Mouse (Mus musculus) forebrain, postnatal 0 days (tissue): ENCODE measurements at regions not wholly inside any gene's neighbourhood (a gene's known extent, or its start where the extent isn't known, plus 50 kb on each side); places are given as distances from the start of the nearest gene placed in this dataset.

Source experiments
- ATAC-seq: fragments of 200-750 bp; cut with Nextera tagmentation; 2 replicates; pipeline ENCODE4 v1.8.0; 2017; ENCODE audit warnings: mild to moderate bottlenecking, moderate library complexity
- DNase-seq: peaks from one replicate; pipeline ENCODE4 v3.0.0-alpha.2; 2015
- H3K27ac ChIP-seq: fragments of 300-500 bp; sonication (generic); 2 replicates; pipeline ENCODE4 v1.5.1; 2014; ENCODE audit warnings: low read depth, mild to moderate bottlenecking, antibody characterized with exemption, low read length, moderate library complexity, mixed read lengths
- H3K27me3 ChIP-seq: fragments of 300-500 bp; sonication (generic); 2 replicates; pipeline ENCODE4 v1.6.1; 2014; ENCODE audit warnings: mild to moderate bottlenecking, low read length, mixed read lengths; ENCODE audit not compliant: insufficient read depth
- H3K36me3 ChIP-seq: fragments of 300-500 bp; sonication (generic); 2 replicates; pipeline ENCODE4 v1.6.1; 2014; ENCODE audit warnings: mild to moderate bottlenecking, moderate library complexity; ENCODE audit not compliant: insufficient read depth
- H3K4me1 ChIP-seq: fragments of 300-500 bp; sonication (generic); 2 replicates; pipeline ENCODE4 v1.6.1; 2014; ENCODE audit warnings: antibody characterized with exemption; ENCODE audit not compliant: insufficient read depth
- H3K4me2 ChIP-seq: fragments of 300-500 bp; sonication (generic); 2 replicates; pipeline ENCODE4 v1.6.1; 2014; ENCODE audit warnings: low read depth, mild to moderate bottlenecking, moderate library complexity
- H3K4me3 ChIP-seq: fragments of 300-500 bp; sonication (generic); 2 replicates; pipeline ENCODE4 v1.5.1; 2014; ENCODE audit warnings: low read depth, low read length, mixed read lengths
- H3K9ac ChIP-seq: fragments of 300-500 bp; sonication (generic); 2 replicates; pipeline ENCODE4 v1.6.1; 2014; ENCODE audit warnings: mild to moderate bottlenecking
- H3K9me3 ChIP-seq: fragments of 300-500 bp; sonication (generic); 2 replicates; pipeline ENCODE4 v1.6.1; 2016; ENCODE audit warnings: low read length
- CTCF ChIP-seq: sonication (generic); IDR thresholded peaks from 2 replicates; pipeline ENCODE4 v1.5.1; 2016; ENCODE audit warnings: antibody characterized with exemption, control low read depth, low read depth
- WGBS: fragments of 180-500 bp; shearing (Covaris S2); extraction: QIAGEN DNeasy Blood & Tissue Kit; methylation state at CpG from one replicate; pipeline ENCODE4 v1.1.7; 2014; 5-methylcytosine and 5-hydroxymethylcytosine counted together

GRCm38 (mm10) chr12:77589416-77589815, 351.5 kb downstream of the Fut8 start:
- Histone ChIP-seq H3K9me3 (no peaks in the 10 kb centered on the region), H3K9ac (no peak overlapping the region), H3K36me3 (no peaks in the 10 kb centered on the region), H3K4me2 (no peak overlapping the region), H3K4me3 (no peak overlapping the region), H3K27ac (no peak overlapping the region), H3K27me3 (no peaks in the 10 kb centered on the region), H3K4me1 (no peaks in the 10 kb centered on the region)
- ATAC-seq (no peak), DNase-seq (no peak)
- no peak for TF ChIP-seq CTCF
- 63% methylated on average over 5 of the region's 5 CpGs for WGBS

GRCm38 (mm10) chr12:77594092-77594491, 356.2 kb downstream of the Fut8 start:
- WGBS = 91% methylated on average over 1 of the region's 1 CpGs
- DNase-seq = no peak
- no peak for TF ChIP-seq CTCF
- Histone ChIP-seq H3K27ac (no peak overlapping the region), H3K9ac (no peak overlapping the region), H3K36me3 (no peaks in the 10 kb centered on the region), H3K4me1 (no peaks in the 10 kb centered on the region), H3K9me3 (no peaks in the 10 kb centered on the region), H3K4me2 (no peak overlapping the region), H3K27me3 (no peaks in the 10 kb centered on the region), H3K4me3 (no peak overlapping the region)
- no peak for ATAC-seq

- H3K4me3 ChIP-seq = no peak overlapping the region
- no peaks in the 10 kb centered on the region for H3K27me3 ChIP-seq
- ATAC-seq = no peak
- no peak for DNase-seq
- no peak for TF ChIP-seq CTCF
- no peaks in the 10 kb centered on the region for H3K36me3 ChIP-seq
- H3K9ac ChIP-seq = no peak overlapping the region
- H3K4me1 ChIP-seq = no peaks in the 10 kb centered on the region
- WGBS = 45% methylated on average over 3 of the region's 3 CpGs
- no peak overlapping the region for H3K4me2 ChIP-seq
- H3K27ac ChIP-seq = no peak overlapping the region
- H3K9me3 ChIP-seq = no peaks in the 10 kb centered on the region
Observed at GRCm38 (mm10) chr12:77594657-77595056, 356.7 kb downstream of the Fut8 start.

DNA sequence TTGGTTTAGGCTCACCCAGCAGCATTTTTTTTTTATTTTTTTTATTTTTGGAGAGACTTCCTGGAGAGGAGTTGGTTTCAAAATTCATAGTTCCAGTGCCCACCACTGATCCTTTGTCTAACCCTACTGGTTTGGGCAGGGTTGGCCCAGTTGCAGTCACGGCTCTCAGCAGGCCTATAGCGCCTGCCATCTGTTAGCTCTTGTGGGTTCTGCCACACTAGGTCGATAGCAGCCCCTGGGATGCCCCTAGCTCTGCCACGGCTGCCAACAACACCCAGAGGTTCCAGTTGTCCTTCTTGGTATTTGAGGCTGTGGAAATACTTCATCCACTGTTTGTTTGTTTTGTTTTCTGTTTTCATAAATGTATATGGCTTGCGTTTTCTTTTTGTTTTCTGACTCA, 357.9 kb downstream of the Fut8 start:
- DNase-seq (no peak), ATAC-seq (no peak)
- no peaks in the 10 kb centered on the region for H3K4me1 ChIP-seq
- no peak for TF ChIP-seq CTCF
- no peaks in the 10 kb centered on the region for H3K36me3 ChIP-seq
- H3K9ac ChIP-seq = no peak overlapping the region
- H3K4me2 ChIP-seq = no peak overlapping the region
- WGBS = 79% methylated on average over 5 of the region's 5 CpGs
- no peaks in the 10 kb centered on the region for H3K9me3 ChIP-seq
- H3K27me3 ChIP-seq = no peaks in the 10 kb centered on the region
- H3K4me3 ChIP-seq = no peak overlapping the region
- H3K27ac ChIP-seq = no peak overlapping the region

- no peak overlapping the region for H3K9ac ChIP-seq
- TF ChIP-seq CTCF = no peak
- WGBS = 63% methylated on average over 3 of the region's 3 CpGs
- no peaks in the 10 kb centered on the region for H3K9me3 ChIP-seq
- no peaks in the 10 kb centered on the region for H3K36me3 ChIP-seq
- H3K4me2 ChIP-seq = no peak overlapping the region
- ATAC-seq (no peak), DNase-seq (no peak)
- H3K4me1 ChIP-seq = no peaks in the 10 kb centered on the region
- H3K4me3 ChIP-seq = no peak overlapping the region
- H3K27me3 ChIP-seq = no peaks in the 10 kb centered on the region
- H3K27ac ChIP-seq = no peak overlapping the region
Observed at GRCm38 (mm10) chr12:77596676-77597075, 358.8 kb downstream of the Fut8 start.

DNA sequence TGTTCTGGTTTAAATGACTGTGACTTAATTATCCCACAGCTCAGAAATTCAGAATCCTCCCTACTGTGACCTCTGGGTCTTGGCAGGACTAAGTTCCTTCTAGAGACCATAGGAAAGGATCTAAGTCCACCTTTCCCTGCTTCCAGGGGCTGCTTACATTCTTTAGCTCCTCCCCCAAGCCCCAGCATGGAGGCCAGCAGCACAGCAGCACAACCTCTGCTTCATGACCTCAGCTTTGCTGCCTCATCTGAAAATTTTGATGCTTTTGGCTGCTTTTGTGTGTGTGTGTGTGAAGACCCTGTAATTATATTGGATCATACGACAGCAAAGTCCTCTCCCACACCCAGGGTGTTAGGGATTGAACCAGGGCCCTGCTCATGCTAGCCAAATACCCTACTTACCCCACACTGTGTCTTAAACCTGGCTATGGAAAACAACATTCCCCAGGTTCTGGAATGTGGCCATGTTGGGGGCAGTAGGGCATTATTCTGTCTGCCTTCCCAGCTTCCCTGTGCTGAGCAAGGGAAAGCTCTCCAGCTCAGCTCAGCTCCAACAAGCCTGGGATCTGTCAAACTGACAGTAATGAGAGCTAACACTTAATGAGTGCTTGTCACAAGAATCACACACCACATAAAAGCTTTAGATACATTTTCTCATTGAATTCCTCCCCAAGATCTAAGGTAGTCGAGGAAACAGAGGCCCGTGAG, 359.9 kb downstream of the Fut8 start:
- no peaks in the 10 kb centered on the region for H3K27me3 ChIP-seq
- H3K9me3 ChIP-seq = no peaks in the 10 kb centered on the region
- no peak overlapping the region for H3K4me2 ChIP-seq
- H3K36me3 ChIP-seq = no peaks in the 10 kb centered on the region
- ATAC-seq = peak; percentile 85
- WGBS = 16% methylated on average over 3 of the region's 3 CpGs
- DNase-seq = peak; percentile 44
- TF ChIP-seq CTCF = no peak
- no peak overlapping the region for H3K9ac ChIP-seq
- H3K4me1 ChIP-seq = no peaks in the 10 kb centered on the region
- no peak overlapping the region for H3K27ac ChIP-seq
- no peak overlapping the region for H3K4me3 ChIP-seq

DNA sequence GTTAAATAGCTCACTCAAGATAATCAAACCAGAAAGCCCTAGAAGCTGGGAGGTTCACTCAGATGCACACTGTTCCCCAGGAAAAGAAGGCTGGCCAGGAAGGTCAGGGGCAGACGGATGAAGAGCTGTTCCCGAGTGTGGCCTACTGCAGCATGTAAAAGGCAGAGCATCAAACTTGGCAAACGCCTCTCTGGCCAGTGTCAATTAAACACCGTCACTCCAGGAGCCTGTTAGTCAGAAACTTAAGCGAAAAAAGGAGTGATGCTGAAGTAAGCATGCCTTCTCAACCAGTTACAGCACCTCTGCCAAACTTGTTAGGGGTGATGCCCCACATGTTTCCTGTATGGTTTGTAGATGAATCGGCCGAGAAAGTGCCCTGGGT, 360.4 kb downstream of the Fut8 start:
- no peaks in the 10 kb centered on the region for H3K36me3 ChIP-seq
- no peaks in the 10 kb centered on the region for H3K9me3 ChIP-seq
- H3K4me2 ChIP-seq = no peak overlapping the region
- H3K27me3 ChIP-seq = no peaks in the 10 kb centered on the region
- WGBS = 36% methylated on average over 7 of the region's 7 CpGs
- no peak for ATAC-seq
- no peak overlapping the region for H3K27ac ChIP-seq
- TF ChIP-seq CTCF = no peak
- DNase-seq = no peak
- H3K4me1 ChIP-seq = no peaks in the 10 kb centered on the region
- no peak overlapping the region for H3K9ac ChIP-seq
- no peak overlapping the region for H3K4me3 ChIP-seq
